Mouse (Mus musculus) MEL (cell line): ENCODE results near the gene Unc79.

Experiments used
- BHLHE40 ChIP-seq: IDR thresholded peaks from 2 replicates; pipeline ENCODE4 v1.6.1; 2012; ENCODE audit warnings: low read depth, mild to moderate bottlenecking, inconsistent platforms, low read length, improper control_type of control experiment, borderline replicate concordance
- CTCF ChIP-seq, 3 experiments: IDR thresholded peaks in 2 of 3; conservative IDR thresholded peaks in 1 of 3; 2 replicates each; pipeline ENCODE4 v1.5.1; 2011 to 2012; ENCODE audit warnings: low read length in 3 of 3, low read depth in 2 of 3, mild to moderate bottlenecking in 2 of 3, improper control_type of control experiment in 1 of 3, inconsistent platforms in 1 of 3, mixed read lengths in 1 of 3, moderate library complexity in 1 of 3; ENCODE audit not compliant: control insufficient read depth in 1 of 3, insufficient read depth in 1 of 3, poor library complexity in 1 of 3, severe bottlenecking in 1 of 3
- EP300 ChIP-seq, 2 experiments: IDR thresholded peaks; 2 replicates each; pipeline ENCODE4 v1.6.1; 2011; ENCODE audit warnings: improper control_type of control experiment in 2 of 2, low read length in 2 of 2, low read depth in 1 of 2, mild to moderate bottlenecking in 1 of 2
- ETS1 ChIP-seq: IDR thresholded peaks from 2 replicates; pipeline ENCODE4 v1.6.1; 2012; ENCODE audit warnings: low read depth, mild to moderate bottlenecking, inconsistent platforms, low read length, improper control_type of control experiment, moderate library complexity
- GATA1 ChIP-seq: IDR thresholded peaks from 2 replicates; pipeline ENCODE4 v1.6.1; 2011; ENCODE audit warnings: low read depth, low read length, improper control_type of control experiment
- HCFC1 ChIP-seq: IDR thresholded peaks from 2 replicates; pipeline ENCODE4 v1.6.1; 2012; ENCODE audit warnings: low read depth, mild to moderate bottlenecking, inconsistent platforms, low read length, improper control_type of control experiment, moderate library complexity
- KAT2A ChIP-seq: conservative IDR thresholded peaks from 2 replicates; pipeline ENCODE4 v1.6.1; 2012; ENCODE audit warnings: low read depth, low read length, improper control_type of control experiment, inconsistent platforms
- MXI1 ChIP-seq: IDR thresholded peaks from 2 replicates; pipeline ENCODE4 v1.6.1; 2011; ENCODE audit warnings: mild to moderate bottlenecking, low read depth, low read length, improper control_type of control experiment
- POLR2A ChIP-seq, 2 experiments: IDR thresholded peaks; 2 replicates each; pipeline ENCODE4 v1.6.1; 2011 to 2012; ENCODE audit warnings: low read length in 2 of 2, mild to moderate bottlenecking in 2 of 2, control low read depth in 1 of 2, improper control_type of control experiment in 1 of 2, low read depth in 1 of 2, moderate library complexity in 1 of 2; ENCODE audit not compliant: control insufficient read depth in 1 of 2, insufficient read depth in 1 of 2, poor library complexity in 1 of 2
- POLR2AphosphoS2 ChIP-seq: IDR thresholded peaks from 2 replicates; pipeline ENCODE4 v1.6.1; 2011; ENCODE audit warnings: low read length, improper control_type of control experiment
- POLR2AphosphoS5 ChIP-seq: IDR thresholded peaks from 2 replicates; pipeline ENCODE4 v1.6.1; 2012; ENCODE audit warnings: low read depth, borderline replicate concordance, mild to moderate bottlenecking, inconsistent platforms, low read length, moderate library complexity, mixed read lengths
- ZNF384 ChIP-seq: IDR thresholded peaks from 2 replicates; pipeline ENCODE4 v1.6.1; 2012; ENCODE audit warnings: low read depth, mild to moderate bottlenecking, inconsistent platforms, low read length, improper control_type of control experiment

DNA sequence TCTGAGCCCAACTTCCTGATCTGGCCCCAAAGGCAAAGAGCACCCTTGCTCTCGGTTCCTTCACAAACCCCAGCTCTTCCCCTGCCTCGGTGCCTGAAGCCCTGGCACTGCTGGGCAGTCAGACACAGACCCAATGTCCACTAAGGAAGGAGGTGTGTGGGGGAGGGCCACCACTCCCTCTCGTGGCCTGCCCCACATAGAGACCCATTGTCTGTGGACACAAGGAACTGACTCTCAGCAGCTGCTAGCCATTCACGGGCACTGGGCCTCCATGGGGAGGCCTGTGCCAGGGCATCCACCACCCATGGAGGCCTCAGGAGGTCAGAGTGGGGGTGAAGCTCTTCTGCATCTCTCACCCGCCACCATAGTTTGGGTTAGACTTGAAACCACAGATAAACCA lies 262.4 kb downstream of the Unc79 start:
- no peak for TF ChIP-seq MXI1
- no peak for TF ChIP-seq CTCF (IDR thresholded peaks at IDR 0.05 in 2 of 3, conservative IDR thresholded peaks at IDR 0.05 in 1 of 3; ENCODE audit: control insufficient read depth in 1 of 3, insufficient read depth in 1 of 3, low read depth in 2 of 3, low read length in 3 of 3, poor library complexity in 1 of 3, severe bottlenecking in 1 of 3)
- TF ChIP-seq EP300 (IDR thresholded peaks at IDR 0.05; ENCODE audit: low read depth in 1 of 2, low read length in 2 of 2), result no peak
- TF ChIP-seq ETS1, result no peak
- TF ChIP-seq GATA1, result no peak
- no peak for TF ChIP-seq BHLHE40
- TF ChIP-seq KAT2A, result no peak
- TF ChIP-seq POLR2AphosphoS2, result no peak
- TF ChIP-seq POLR2A (IDR thresholded peaks at IDR 0.05; ENCODE audit: control insufficient read depth in 1 of 2, insufficient read depth in 1 of 2, low read depth in 1 of 2, low read length in 2 of 2, poor library complexity in 1 of 2), result no peak
- TF ChIP-seq HCFC1, result no peak
- no peak for TF ChIP-seq ZNF384
- TF ChIP-seq POLR2AphosphoS5, result no peak
